In genomic region chr17:87019692-87020091, GRCm38 (mm10) we compare ENCODE assay signal across 19 mouse cellular contexts.
"Had no signal": no experiment of that assay in that cellular context is flagged by ENCODE, and none has a peak within 500 bp of the region (broad histone marks: within the 10 kb centered on the region; RNA-seq: fewer than 3 reads in every experiment).

No protein-coding gene starts in this region.

- H3K9ac ChIP-seq: liver, embryonic 13.5 days; liver, embryonic 15.5 days; liver, postnatal 0 days; lung, embryonic 15.5 days; midbrain, embryonic 13.5 days; midbrain, embryonic 15.5 days; neural tube, embryonic 12.5 days had no signal

- H3K36me3 ChIP-seq: midbrain, embryonic 15.5 days had no signal

- H3K4me1 ChIP-seq: lung, embryonic 15.5 days had no signal

- H3K27me3 ChIP-seq: liver, embryonic 13.5 days; liver, embryonic 15.5 days; lung, embryonic 15.5 days; megakaryocyte, embryonic 14.5 days; midbrain, embryonic 13.5 days; midbrain, embryonic 15.5 days; neural tube, embryonic 12.5 days had no signal

- H3K9me3 ChIP-seq: liver, embryonic 13.5 days; liver, embryonic 15.5 days; lung, embryonic 15.5 days; megakaryocyte, embryonic 14.5 days; midbrain, embryonic 13.5 days; midbrain, embryonic 15.5 days; neural tube, embryonic 12.5 days had no signal

- H3K4me2 ChIP-seq: liver, embryonic 13.5 days; liver, embryonic 15.5 days; lung, embryonic 15.5 days; midbrain, embryonic 11.5 days; midbrain, embryonic 13.5 days; midbrain, embryonic 15.5 days; neural tube, embryonic 12.5 days had no signal

- DNase-seq: liver, embryonic 13.5 days; liver, postnatal 0 days; lung, adult 2 months; lung, postnatal 14 days; lung, postnatal 36 days; right cerebral cortex, postnatal 25 days; right cerebral cortex, postnatal 4 days; thymus, adult 18-20 months; thymus, postnatal 25 days; thymus, postnatal 4 days had no signal

- ATAC-seq: liver, postnatal 0 days; lung, postnatal 0 days; midbrain, embryonic 13.5 days; midbrain, embryonic 15.5 days had no signal

- H3K4me3 ChIP-seq: liver, embryonic 13.5 days; liver, embryonic 15.5 days; lung, embryonic 15.5 days; megakaryocyte, embryonic 14.5 days; midbrain, embryonic 13.5 days; midbrain, embryonic 15.5 days; neural tube, embryonic 12.5 days had no signal

- H3K27ac ChIP-seq: liver, embryonic 13.5 days; liver, embryonic 15.5 days; lung, embryonic 15.5 days; macrophage; midbrain, embryonic 13.5 days; midbrain, embryonic 15.5 days; neural tube, embryonic 12.5 days had no signal
